Mouse (Mus musculus) ES-E14 (cell line): Measurements from ENCODE around the gene Rfk. TPM values are rescaled to one million over a fixed set of nuclear protein-coding genes. Genes with fewer than 3 reads are reported as not detected.

Source experiments
- DNase-seq: peaks from one replicate; pipeline ENCODE4 v3.0.0-alpha.2; 2013; ENCODE audit warnings: low read depth, low spot score
- H3K27ac ChIP-seq: 2 replicates; pipeline ENCODE4 v1.5.1; 2012; ENCODE audit warnings: low read depth, mild to moderate bottlenecking, low read length, moderate library complexity, mixed read lengths; ENCODE audit not compliant: poor library complexity, insufficient read depth, severe bottlenecking
- H3K36me3 ChIP-seq: 2 replicates; pipeline ENCODE4 v1.6.1; 2012; ENCODE audit warnings: mild to moderate bottlenecking, low read length, moderate library complexity, mixed read lengths; ENCODE audit not compliant: control insufficient read depth, poor library complexity, insufficient read depth, severe bottlenecking
- H3K4me1 ChIP-seq, 2 experiments: fragments of 150-350 bp in 1 of 2; sonication (generic) in 1 of 2; 2 replicates each; pipeline ENCODE4 v1.6.1; 2012; ENCODE audit warnings: low read length in 2 of 2, mild to moderate bottlenecking in 1 of 2, mixed read lengths in 1 of 2; ENCODE audit not compliant: control insufficient read depth in 2 of 2, insufficient read depth in 2 of 2, poor library complexity in 1 of 2
- H3K4me3 ChIP-seq, 2 experiments: fragments of 150-350 bp in 1 of 2; sonication (generic) in 1 of 2; 2 replicates each; pipeline ENCODE4 v1.5.1; 2012; ENCODE audit warnings: low read length in 2 of 2, low read depth in 1 of 2, mild to moderate bottlenecking in 1 of 2, mixed read lengths in 1 of 2; ENCODE audit not compliant: insufficient read depth in 1 of 2, poor library complexity in 1 of 2, severe bottlenecking in 1 of 2
- H3K9ac ChIP-seq: 2 replicates; pipeline ENCODE4 v1.6.1; 2012; ENCODE audit warnings: low read depth, mild to moderate bottlenecking, low read length, mixed read lengths; ENCODE audit not compliant: poor library complexity, insufficient read depth, severe bottlenecking
- H3K9me3 ChIP-seq: fragments of 150-350 bp; sonication (generic); 2 replicates; pipeline ENCODE4 v1.6.1; 2012; ENCODE audit warnings: low read depth, mild to moderate bottlenecking, low read length; ENCODE audit not compliant: control insufficient read depth, insufficient read depth
- CHD2 ChIP-seq: IDR thresholded peaks from 2 replicates; pipeline ENCODE4 v1.6.1; 2014; ENCODE audit warnings: mild to moderate bottlenecking, low read depth, low read length, inconsistent platforms
- HCFC1 ChIP-seq: IDR thresholded peaks from 2 replicates; pipeline ENCODE4 v1.6.1; 2012; ENCODE audit warnings: low read length, inconsistent platforms, borderline replicate concordance; ENCODE audit not compliant: insufficient read depth
- MAFK ChIP-seq: IDR thresholded peaks from 2 replicates; pipeline ENCODE4 v1.6.1; 2014; ENCODE audit warnings: mild to moderate bottlenecking, low read depth, low read length, inconsistent platforms; ENCODE audit not compliant: insufficient read depth
- ZC3H11A ChIP-seq: IDR thresholded peaks from 2 replicates; pipeline ENCODE4 v1.6.1; 2012; ENCODE audit warnings: low read depth, mild to moderate bottlenecking, inconsistent platforms, low read length, borderline replicate concordance
- ZNF384 ChIP-seq: IDR thresholded peaks from 2 replicates; pipeline ENCODE4 v1.6.1; 2012; ENCODE audit warnings: low read depth, low read length, inconsistent platforms
- in situ Hi-C, 2 experiments: fragments of 600-800 bp; cut with MboI; formaldehyde crosslinking; loops; one replicate each; pipeline ENCODE4 v1.15.1; 2025; ENCODE audit warnings: low sequenced_read_pairs in 2 of 2, inconsistent platforms in 1 of 2; ENCODE audit not compliant: unreplicated experiment in 2 of 2
- total RNA-seq: library from RNA; depleted of rRNA; stranded (reverse); fragments of 300-350 nt; gene quantifications from 2 replicates; pipeline ENCODE4 v1.2.3, GENCODE M21; 2012

The Rfk gene
- total RNA-seq, 1 experiment: 18.0 TPM

DNA sequence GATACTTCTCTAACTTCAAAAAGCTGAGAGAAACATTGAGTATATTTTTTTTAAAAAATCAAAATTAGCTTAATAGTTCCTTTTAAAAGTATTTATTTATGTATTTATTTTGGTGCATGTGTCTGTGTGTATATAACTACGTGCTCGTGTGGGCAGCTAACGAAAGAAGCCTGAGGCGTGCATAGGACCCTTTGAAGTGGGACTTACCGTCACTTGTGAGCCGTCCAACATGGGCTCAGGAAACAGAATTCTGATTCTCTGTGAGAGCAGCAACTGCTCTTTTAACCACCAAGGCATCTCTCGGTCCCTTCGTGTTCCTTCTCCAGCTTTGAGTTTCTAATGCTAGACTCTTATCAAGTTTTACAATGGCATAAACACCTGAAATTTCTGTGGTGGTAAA, 40.1 kb upstream of the Rfk start:
- H3K9ac ChIP-seq: no peak overlapping the region
- H3K9me3 ChIP-seq: no peaks in the 10 kb centered on the region
- in situ Hi-C loops: no loop called here
- H3K27ac ChIP-seq: no peak overlapping the region
- H3K36me3 ChIP-seq: no peaks in the 10 kb centered on the region
- peaks cover 2 to 8% of the 10 kb centered on the region in 2 experiments; a peak in 1 of 4 replicates for H3K4me1 ChIP-seq
- TF ChIP-seq CHD2: no peak
- TF ChIP-seq ZNF384: no peak
- TF ChIP-seq HCFC1: no peak
- H3K4me3 ChIP-seq: no peak overlapping the region
- no peak for DNase-seq

DNA sequence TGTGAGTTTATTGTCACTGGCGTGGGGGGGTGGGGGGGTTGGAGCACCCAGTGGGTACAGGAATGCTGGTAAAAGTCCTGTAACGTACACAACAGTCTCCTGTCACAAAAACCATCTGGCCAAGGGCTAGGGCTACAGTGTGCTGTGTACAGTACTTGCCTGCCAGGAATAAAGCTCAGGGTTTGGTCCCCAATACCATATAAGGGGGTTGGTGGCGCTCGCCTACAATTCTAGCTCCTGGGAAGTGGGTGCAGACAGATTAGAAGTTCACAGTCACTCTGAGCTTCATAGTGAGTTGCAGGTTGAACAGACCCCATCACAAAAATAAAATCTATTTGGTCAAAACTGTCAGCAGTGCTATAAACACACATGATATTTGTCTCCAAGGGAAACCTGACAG, 39.5 kb upstream of the Rfk start:
- Histone ChIP-seq H3K4me3 (no peak overlapping the region), H3K4me1 (peaks cover 2 to 8% of the 10 kb centered on the region in 2 experiments; a peak in 1 of 4 replicates), H3K27ac (no peak overlapping the region), H3K36me3 (no peaks in the 10 kb centered on the region), H3K9ac (no peak overlapping the region), H3K9me3 (no peaks in the 10 kb centered on the region)
- DNase-seq: no peak
- no peak for TF ChIP-seq ZC3H11A
- in situ Hi-C loops: no loop called here

GRCm38 (mm10) chr19:17354797-17355196, 39.0 kb upstream of the Rfk start:
- in situ Hi-C loops: no loop called here
- H3K9ac ChIP-seq: no peak overlapping the region
- no peak for TF ChIP-seq HCFC1
- TF ChIP-seq ZC3H11A: no peak
- no peaks in the 10 kb centered on the region for H3K9me3 ChIP-seq
- H3K27ac ChIP-seq: no peak overlapping the region
- H3K4me3 ChIP-seq: no peak overlapping the region
- peaks cover 2 to 8% of the 10 kb centered on the region in 2 experiments; a peak in 1 of 4 replicates for H3K4me1 ChIP-seq
- no peak for DNase-seq
- no peaks in the 10 kb centered on the region for H3K36me3 ChIP-seq

DNA sequence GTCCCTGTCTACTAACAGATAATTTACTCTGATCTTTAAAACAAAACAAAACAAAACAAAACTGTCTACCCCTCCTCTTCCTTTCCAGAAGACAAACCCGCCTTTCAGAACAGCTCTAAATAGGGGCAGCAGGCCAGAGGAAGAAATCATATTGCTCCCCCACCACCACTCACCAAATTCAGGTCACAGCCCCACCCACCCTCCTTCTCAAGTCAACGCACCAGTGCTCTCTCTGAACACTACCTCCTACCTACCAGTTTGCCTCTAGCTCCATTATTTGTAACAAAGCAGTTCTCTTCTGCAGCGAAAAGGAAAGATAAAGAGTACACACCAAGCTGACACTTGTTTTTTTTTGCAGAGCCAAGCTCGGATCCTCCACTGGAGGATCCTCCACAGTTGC, 38.5 kb upstream of the Rfk start:
- no peak for TF ChIP-seq HCFC1
- TF ChIP-seq ZC3H11A: no peak
- no peak for TF ChIP-seq MAFK
- no peak for TF ChIP-seq CHD2
- TF ChIP-seq ZNF384: no peak
- no peak overlapping the region for H3K27ac ChIP-seq
- DNase-seq: no peak
- H3K9me3 ChIP-seq: no peaks in the 10 kb centered on the region
- H3K36me3 ChIP-seq: no peaks in the 10 kb centered on the region
- in situ Hi-C loops: no loop called here
- peak overlapping the region in 1 of 2 experiments; percentile 84; a peak in 1 of 4 replicates for H3K4me3 ChIP-seq
- no peak overlapping the region for H3K9ac ChIP-seq
- H3K4me1 ChIP-seq: peaks cover 2 to 7% of the 10 kb centered on the region in 2 experiments; a peak in 1 of 4 replicates

- Histone ChIP-seq H3K9ac (peak overlapping the region; percentile 71), H3K9me3 (no peaks in the 10 kb centered on the region), H3K4me3 (peak overlapping the region; percentile 76 to 84), H3K36me3 (no peaks in the 10 kb centered on the region), H3K27ac (no peak overlapping the region), H3K4me1 (peaks cover 2 to 4% of the 10 kb centered on the region in 2 experiments; a peak in 1 of 4 replicates)
- in situ Hi-C loops: no loop called here
- TF ChIP-seq ZNF384 (no peak), ZC3H11A (no peak), CHD2 (no peak), HCFC1 (no peak)
- DNase-seq: peak; percentile 70
These were observed 37.6 kb upstream of the Rfk start for GRCm38 (mm10) chr19:17355950-17356867.
